In the genomic region with DNA sequence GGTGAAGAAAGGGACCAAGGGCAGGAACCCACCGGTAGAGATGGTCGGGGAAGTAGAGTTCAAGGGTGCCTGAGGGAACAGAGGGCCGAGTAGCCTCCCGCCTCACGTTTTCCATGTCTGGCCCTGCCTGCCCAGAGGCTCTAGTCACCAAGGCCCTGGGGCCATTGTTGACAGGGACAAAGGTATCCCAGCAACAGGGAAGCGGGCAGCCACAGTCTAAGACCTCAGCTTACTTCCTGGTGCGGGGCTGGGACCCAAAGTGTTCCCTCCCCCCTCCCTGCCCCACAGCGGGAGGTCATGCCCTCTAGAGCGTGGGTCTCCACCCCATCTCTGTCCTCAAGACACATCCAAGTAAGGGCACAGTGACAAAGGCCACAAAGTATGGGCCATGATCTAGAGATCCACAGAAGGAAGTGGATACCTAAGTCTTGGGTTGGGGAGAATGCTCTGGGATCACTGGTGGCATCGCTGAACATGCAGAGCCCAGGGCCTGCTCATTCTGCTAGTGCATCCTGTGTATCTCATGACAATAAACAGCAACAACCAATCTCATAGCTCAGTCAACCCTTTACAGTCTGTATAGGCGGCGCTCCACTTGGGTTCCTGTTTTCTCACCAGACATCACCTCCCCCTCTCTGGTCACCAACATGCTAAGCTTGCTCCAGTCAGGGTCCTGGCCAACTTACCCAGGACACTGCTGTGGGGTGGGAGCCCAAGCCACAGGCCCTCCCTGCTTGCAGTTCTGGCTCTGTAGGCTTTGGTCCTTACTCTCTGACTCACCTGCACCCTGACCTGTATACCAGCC, we compare ENCODE assay signal across 8 mouse cellular contexts. TPM values are rescaled to one million over a fixed set of nuclear protein-coding genes. Genes with fewer than 3 reads are reported as not detected.
DNase-seq lines count a peak whose midpoint lies in the region; ATAC-seq and TF ChIP-seq lines count a peak whose summit lies in the region.

A gene (minus strand): TSS at position 145 of the 805 bp plus-strand sequence.

- no peak within 1 kb of the TSS for H3K4me3 ChIP-seq in left cerebral cortex, adult 2 months
- no peak within 1 kb of the TSS for H3K4me3 ChIP-seq in embryonic fibroblast, embryonic 13.5 days (ENCODE audit: insufficient read depth, low read length)
- peak within 1 kb of the TSS; percentile 30 for H3K4me3 ChIP-seq in limb, embryonic 14.5 days (replicated peaks; ENCODE audit: low read length)
- H3K4me3 ChIP-seq in neural tube, embryonic 12.5 days, result no peak within 1 kb of the TSS

- H3K4me2 ChIP-seq in limb, embryonic 14.5 days (replicated peaks; ENCODE audit: low read depth, low read length, severe bottlenecking), result peak within 1 kb of the TSS; percentile 56
- peak within 1 kb of the TSS; percentile 57 for H3K4me2 ChIP-seq in neural tube, embryonic 12.5 days (replicated peaks)

- H3K9ac ChIP-seq in limb, embryonic 14.5 days (ENCODE audit: low read depth, low read length, severe bottlenecking), result 0 out of 2 replicates have a peak within 1 kb of the TSS, but pooled peaks have one; percentile 43
- H3K9ac ChIP-seq in neural tube, embryonic 12.5 days, result no peak within 1 kb of the TSS

- DNase-seq in left cerebral cortex, adult 2 months (ENCODE audit: extremely low spot score in 1 of 2, low spot score in 2 of 2), result no peak
- no peak for DNase-seq in left cerebral cortex, adult 9 months (ENCODE audit: low spot score in 2 of 2)
- no peak for DNase-seq in limb, embryonic 14.5 days (ENCODE audit: low spot score)
- DNase-seq in spleen, adult 18-20 months, result no peak
- DNase-seq in urinary bladder, adult 2 months (ENCODE audit: low spot score), result no peak
- DNase-seq in cerebellum, postnatal 14 days, result no peak

- H3K36me3 ChIP-seq in limb, embryonic 14.5 days (ENCODE audit: control insufficient read depth, insufficient read depth, low read length), result peaks cover 55% of the 10 kb centered on the region
- peaks cover 49% of the 10 kb centered on the region for H3K36me3 ChIP-seq in neural tube, embryonic 12.5 days

- TF ChIP-seq POLR2A in embryonic fibroblast, embryonic 13.5 days (IDR thresholded peaks at IDR 0.05; ENCODE audit: low read depth, low read length), result peak; percentile 18
- TF ChIP-seq POLR2A in limb, embryonic 14.5 days (IDR thresholded peaks at IDR 0.05; ENCODE audit: borderline replicate concordance, extremely low read depth, insufficient read depth, insufficient read length), result no peak

- no peaks in the 10 kb centered on the region for H3K9me3 ChIP-seq in limb, embryonic 14.5 days (ENCODE audit: control insufficient read depth, low read length)
- H3K9me3 ChIP-seq in neural tube, embryonic 12.5 days, result no peaks in the 10 kb centered on the region

- H3K4me1 ChIP-seq in embryonic fibroblast, embryonic 13.5 days (ENCODE audit: control insufficient read depth, insufficient read depth, low read length), result no peaks in the 10 kb centered on the region
- peaks cover 14% of the 10 kb centered on the region for H3K4me1 ChIP-seq in limb, embryonic 14.5 days (ENCODE audit: control insufficient read depth, insufficient read depth, low read length)
- peaks cover 41% of the 10 kb centered on the region for H3K4me1 ChIP-seq in neural tube, embryonic 12.5 days

- no peak for ATAC-seq in limb, embryonic 14.5 days (ENCODE audit: low FRiP score, low read depth)
- 0 out of 2 replicates have a peak, but pooled peaks have one; percentile 12 for ATAC-seq in neural tube, embryonic 12.5 days (ENCODE audit: low FRiP score, low read depth)

- H3K27ac ChIP-seq in left cerebral cortex, adult 2 months, result peak within 1 kb of the TSS; percentile 45
- H3K27ac ChIP-seq in embryonic fibroblast, embryonic 13.5 days (ENCODE audit: insufficient read depth, low read length), result no peak within 1 kb of the TSS
- no peak within 1 kb of the TSS for H3K27ac ChIP-seq in limb, embryonic 14.5 days (replicated peaks; ENCODE audit: low read depth, low read length)
- no peak within 1 kb of the TSS for H3K27ac ChIP-seq in neural tube, embryonic 12.5 days

- WGBS in limb, embryonic 14.5 days, result 32% methylated on average over 12 of the region's 12 CpGs
- WGBS in neural tube, embryonic 12.5 days, result 15% methylated on average over 12 of the region's 12 CpGs

- intact Hi-C loops in left cerebral cortex, adult 2 months (cut with DNase I), result no loop called here

- TF ChIP-seq CTCF in left cerebral cortex, adult 2 months (IDR thresholded peaks at IDR 0.05), result no peak
- TF ChIP-seq CTCF in embryonic fibroblast, embryonic 13.5 days (IDR thresholded peaks at IDR 0.05; ENCODE audit: borderline replicate concordance, insufficient read depth, low read length), result no peak

- H3K27me3 ChIP-seq in limb, embryonic 14.5 days (ENCODE audit: control insufficient read depth, insufficient read depth, low read length), result peaks cover 26% of the 10 kb centered on the region
- H3K27me3 ChIP-seq in neural tube, embryonic 12.5 days (replicated peaks), result peaks cover 25% of the 10 kb centered on the region

RNA-seq across cellular contexts. Expression of the gene that starts here (rescaled TPM):
- total RNA-seq in left cerebral cortex, adult 2 months (2021), result 1 to 10 TPM in 1 of 2 experiments, under 1 TPM in 1; 1.00 to 1.3 TPM
- polyA plus RNA-seq in embryonic fibroblast, embryonic 13.5 days (2011; ENCODE audit: insufficient read length, low read depth, missing spikeins), result 0.61 TPM in 1 of 2 replicates, not detected in the other
- 0.43 and 0.95 TPM in 2 replicates for polyA plus RNA-seq in limb, embryonic 14.5 days (2012; rRNA removed)
- polyA plus RNA-seq in limb, embryonic 14.5 days (2014; fragmentation: Nextera tagmentation; extraction: Ambion mirVana), result 0.37 and 0.41 TPM in 2 replicates
- 0.80 and 1.1 TPM in 2 replicates for polyA plus RNA-seq in neural tube, embryonic 12.5 days (2016; fragmentation: Nextera tagmentation; extraction: Ambion mirVana)
- 1.9 and 2.1 TPM in 2 replicates for polyA plus RNA-seq in urinary bladder, adult 2 months (2012; rRNA removed)
